Mouse (Mus musculus) subcutaneous adipose tissue, adult 2 months (tissue): ENCODE results near the gene Mafk. TPM values are rescaled to one million over a fixed set of nuclear protein-coding genes. Genes with fewer than 3 reads are reported as not detected.

Experiments used
- polyA plus RNA-seq: library from polyadenylated mRNA; depleted of rRNA; stranded (reverse); fragments of >200 nt; gene quantifications from 2 replicates; pipeline ENCODE4 v1.2.3, GENCODE M21; 2012; ENCODE audit warnings: low replicate concordance; rRNA removed

Mafk gene
- 15.7 and 21.2 TPM in 2 replicates for polyA plus RNA-seq

GRCm38 (mm10) chr5:139791227-139792158, at the start of gene Mafk:
Gene Mafk, plus strand, starts transcription at chr5:139791513.

GRCm38 (mm10) chr5:139775216-139775926, 15.9 kb upstream of the Mafk start, which contains the start of gene Ints1:
Gene Ints1, minus strand, starts transcription at chr5:139775674.

GRCm38 (mm10) chr5:139819538-139820181, 28.3 kb downstream of the Mafk start, which contains the start of gene Tmem184a:
Gene Tmem184a, minus strand, starts transcription at chr5:139819917.

GRCm38 (mm10) chr5:139826357-139827055, 35.2 kb downstream of the Mafk start, which contains the start of the genes Gm26938 and Psmg3:
Gene Gm26938, minus strand, starts transcription at chr5:139826407.
Gene Psmg3, minus strand, starts transcription at chr5:139826885.

Other genes starting within 250 kb of the Mafk start
- not detected in 2 replicates for gene Uncx, start 248.0 kb upstream of the Mafk start, polyA plus RNA-seq
- gene Micall2, start 55.2 kb upstream of the Mafk start, polyA plus RNA-seq = 4.5 and 6.7 TPM in 2 replicates
- 35.6 and 71.3 TPM in 2 replicates for gene Ints1, start 15.8 kb upstream of the Mafk start, polyA plus RNA-seq
- 0.23 and 14.0 TPM in 2 replicates for gene Tmem184a, start 28.4 kb downstream of the Mafk start, polyA plus RNA-seq
- not detected in 2 replicates for gene Gm26938, start 34.9 kb downstream of the Mafk start, polyA plus RNA-seq
- 23.8 and 33.7 TPM in 2 replicates for gene Psmg3, start 35.4 kb downstream of the Mafk start, polyA plus RNA-seq
- 0.69 and 0.80 TPM in 2 replicates for gene Elfn1, start 116.4 kb downstream of the Mafk start, polyA plus RNA-seq